Mouse (Mus musculus): ENCODE measurements around the gene 9530077C05Rik.
"Not testable (repeated sequence)": the region's sequence is repeated elsewhere in the genome, so short reads cannot be mapped to it uniquely, and the experiment has no call there.

Gene 9530077C05Rik

GRCm38 (mm10) chr9:22419877-22420276 lies 8.6 kb downstream of the 9530077C05Rik start:
- DNase-seq (ENCODE audit: low spot score), result no peak

GRCm38 (mm10) chr9:22420491-22420890 lies 9.2 kb downstream of the 9530077C05Rik start:
- no peak for DNase-seq (ENCODE audit: low spot score)

- no peak for DNase-seq (ENCODE audit: low spot score)
Measured at GRCm38 (mm10) chr9:22422559-22422958, 11.2 kb downstream of the 9530077C05Rik start.

GRCm38 (mm10) chr9:22423507-22423906 lies 12.2 kb downstream of the 9530077C05Rik start:
- DNase-seq (ENCODE audit: low spot score), result no peak

GRCm38 (mm10) chr9:22424196-22424595 lies 12.9 kb downstream of the 9530077C05Rik start:
- no peak for DNase-seq (ENCODE audit: low spot score)

GRCm38 (mm10) chr9:22424719-22425118 lies 13.4 kb downstream of the 9530077C05Rik start:
- no peak for DNase-seq (ENCODE audit: low spot score)

- DNase-seq (ENCODE audit: low spot score), result no peak
Measured at GRCm38 (mm10) chr9:22428028-22428665, 16.8 kb downstream of the 9530077C05Rik start.

- DNase-seq (ENCODE audit: low spot score), result no peak
Measured at GRCm38 (mm10) chr9:22428666-22429410, 17.5 kb downstream of the 9530077C05Rik start.

GRCm38 (mm10) chr9:22429533-22430241 lies 18.4 kb downstream of the 9530077C05Rik start:
- peak; percentile 25 for DNase-seq (ENCODE audit: low spot score)

- DNase-seq (ENCODE audit: low spot score), result no peak
Measured at GRCm38 (mm10) chr9:22430315-22430840, 19.1 kb downstream of the 9530077C05Rik start.

- DNase-seq (ENCODE audit: low spot score), result no peak
Measured at GRCm38 (mm10) chr9:22433221-22433620, 21.9 kb downstream of the 9530077C05Rik start.

GRCm38 (mm10) chr9:22434101-22434500 lies 22.8 kb downstream of the 9530077C05Rik start:
- no peak for DNase-seq (ENCODE audit: low spot score)

GRCm38 (mm10) chr9:22438826-22439225 lies 27.5 kb downstream of the 9530077C05Rik start:
- no peak for DNase-seq (ENCODE audit: low spot score)

GRCm38 (mm10) chr9:22443157-22443556 lies 31.8 kb downstream of the 9530077C05Rik start:
- DNase-seq (ENCODE audit: low spot score), result no peak

GRCm38 (mm10) chr9:22445123-22445522 lies 33.8 kb downstream of the 9530077C05Rik start:
- no peak for DNase-seq (ENCODE audit: low spot score)

- no peak for DNase-seq (ENCODE audit: low spot score)
Measured at GRCm38 (mm10) chr9:22447213-22447612, 35.9 kb downstream of the 9530077C05Rik start.

GRCm38 (mm10) chr9:22448420-22448819 lies 37.1 kb downstream of the 9530077C05Rik start:
- no peak for DNase-seq (ENCODE audit: low spot score)

- no peak for DNase-seq (ENCODE audit: low spot score)
Measured at GRCm38 (mm10) chr9:22449209-22449608, 37.9 kb downstream of the 9530077C05Rik start.

- no peak for DNase-seq (ENCODE audit: low spot score)
Measured at GRCm38 (mm10) chr9:22452697-22453096, 41.4 kb downstream of the 9530077C05Rik start.

GRCm38 (mm10) chr9:22453501-22453924 lies 42.2 kb downstream of the 9530077C05Rik start:
- no peak for DNase-seq (ENCODE audit: low spot score)

GRCm38 (mm10) chr9:22453990-22454389 lies 42.7 kb downstream of the 9530077C05Rik start, which contains the start of gene Gm17545:
Gene Gm17545 (plus strand): TSS chr9:22454290.
- DNase-seq (ENCODE audit: low spot score), result not testable (repeated sequence)

GRCm38 (mm10) chr9:22455041-22455440 lies 43.7 kb downstream of the 9530077C05Rik start:
- DNase-seq (ENCODE audit: low spot score), result no peak
